Mouse (Mus musculus): Measurements from ENCODE around the gene Slc16a13. TPM values are rescaled to one million over a fixed set of nuclear protein-coding genes. Genes with fewer than 3 reads are reported as not detected.

Slc16a13 gene
- total RNA-seq, 2 experiments from 2014 or later = 2.5 to 7.0 TPM

GRCm38 (mm10) chr11:70233016-70233415 is 12.2 kb upstream of the Slc16a13 start:
- ATAC-seq (replicated peaks; ENCODE audit: poor library complexity) = no peak

DNA sequence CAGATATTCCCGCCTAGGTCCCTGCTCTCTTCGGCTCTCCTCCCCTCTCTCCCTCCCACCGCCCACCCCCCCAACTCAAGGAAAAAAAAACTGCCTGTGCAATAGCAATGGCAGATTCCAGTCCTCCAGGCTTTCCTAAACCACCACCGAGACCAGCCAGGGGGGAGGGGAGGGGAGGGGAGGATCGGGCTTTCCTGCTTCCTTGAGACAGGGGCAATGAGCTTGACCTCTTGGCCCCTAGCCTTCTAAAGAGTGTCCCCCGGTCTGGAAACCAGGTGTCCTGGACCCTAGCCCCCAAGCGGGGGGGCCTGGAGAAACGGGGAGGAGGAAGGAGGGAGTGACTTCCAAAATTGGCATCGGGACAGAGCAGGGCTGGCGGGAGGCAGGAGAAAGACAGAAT is 11.7 kb upstream of the Slc16a13 start:
- ATAC-seq (replicated peaks; ENCODE audit: poor library complexity) = no peak

GRCm38 (mm10) chr11:70230239-70230727 is 9.4 kb upstream of the Slc16a13 start:
- ATAC-seq (replicated peaks; ENCODE audit: poor library complexity) = peak; percentile 89

DNA sequence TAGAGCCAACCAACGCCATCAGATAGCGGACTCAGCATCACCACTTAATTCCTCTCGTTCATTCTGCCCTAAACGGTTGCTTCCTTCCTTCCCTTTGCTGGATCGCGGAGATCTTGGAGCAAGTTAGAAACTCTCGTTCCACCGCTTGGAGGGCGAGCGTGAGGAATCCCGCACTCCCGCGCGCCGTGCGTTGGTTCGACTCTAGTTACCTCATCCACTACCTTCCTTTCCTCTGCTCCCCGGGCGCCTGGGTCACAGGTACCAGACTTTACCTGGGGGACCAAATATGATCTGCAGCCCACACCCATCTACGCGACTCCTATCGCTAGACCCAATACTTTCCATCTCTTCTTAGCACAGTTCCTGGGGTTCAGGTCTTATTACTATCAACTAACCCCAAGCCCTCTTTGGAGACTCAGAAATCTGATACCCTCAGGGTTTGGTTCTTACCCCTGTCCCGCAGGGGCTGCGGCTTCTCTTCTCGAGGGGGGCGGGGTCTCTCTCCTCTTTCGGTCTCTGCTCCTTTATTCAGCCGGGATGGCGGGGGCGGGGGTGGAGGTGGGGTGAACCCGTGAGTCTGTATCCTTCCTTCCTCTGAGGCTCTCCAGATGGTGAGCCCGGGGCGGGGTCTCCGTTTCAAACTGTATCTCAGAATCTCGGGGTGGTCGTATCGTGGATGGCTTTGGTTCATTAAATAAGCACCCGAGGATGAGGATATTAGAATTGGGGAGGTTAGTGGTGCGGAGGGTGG is 8.6 kb upstream of the Slc16a13 start, which contains the start of gene Bcl6b:
Gene Bcl6b (minus strand): TSS at position 539 of the 751 bp plus-strand sequence.
- no peak for ATAC-seq (replicated peaks; ENCODE audit: poor library complexity)

- ATAC-seq (replicated peaks; ENCODE audit: poor library complexity) = peak; percentile 73
Measured at GRCm38 (mm10) chr11:70228828-70229227, 8.0 kb upstream of the Slc16a13 start.

DNA sequence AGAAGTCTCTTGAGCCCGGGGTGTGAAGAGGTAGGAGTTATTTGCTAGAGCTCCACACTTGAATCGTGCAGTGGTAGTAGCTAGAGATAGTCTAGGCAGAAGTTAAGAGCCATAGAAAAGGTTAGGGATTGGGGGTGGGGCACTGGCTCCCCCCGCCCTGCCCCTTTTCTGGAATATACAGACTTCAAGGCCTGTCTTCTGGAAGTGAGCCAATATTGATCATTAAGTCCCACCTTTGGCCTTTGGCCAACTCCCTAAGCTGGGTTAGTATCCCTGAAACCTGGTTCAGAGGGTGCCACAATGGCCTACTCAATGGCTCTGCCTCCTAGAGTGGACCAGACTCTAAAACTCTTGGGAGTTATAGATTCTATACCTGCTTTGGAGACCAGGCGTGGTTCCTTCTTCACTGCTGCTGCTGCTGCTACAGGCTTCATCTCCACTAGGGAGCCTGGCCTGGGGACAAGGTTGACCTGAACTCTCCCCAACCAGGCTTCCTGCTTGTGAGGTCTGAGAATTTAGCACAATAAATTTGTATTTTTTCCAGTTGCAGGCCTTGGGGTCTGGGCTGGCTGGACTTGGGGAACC is 6.9 kb upstream of the Slc16a13 start:
- no peak for ATAC-seq (replicated peaks; ENCODE audit: poor library complexity)

DNA sequence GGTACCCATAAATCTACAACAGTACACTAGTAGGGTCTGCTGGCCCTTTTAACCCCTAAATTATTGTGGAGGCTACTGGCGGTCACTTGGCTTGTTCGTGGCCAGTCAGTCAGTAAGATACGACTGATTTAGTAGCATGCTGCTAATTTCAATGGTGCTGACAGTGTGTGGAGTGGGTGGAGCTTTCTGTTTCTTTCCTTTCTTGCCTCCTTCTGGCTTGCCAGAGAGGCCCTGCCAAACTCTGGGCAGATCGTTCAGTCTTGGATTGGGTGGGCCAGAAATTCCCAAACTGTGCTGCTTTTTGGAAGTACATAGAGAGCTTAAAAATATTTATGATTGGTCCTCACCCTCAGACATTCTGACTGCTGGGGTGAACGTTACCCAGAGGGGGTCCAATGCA is 6.3 kb upstream of the Slc16a13 start:
- ATAC-seq (replicated peaks; ENCODE audit: poor library complexity) = no peak

DNA sequence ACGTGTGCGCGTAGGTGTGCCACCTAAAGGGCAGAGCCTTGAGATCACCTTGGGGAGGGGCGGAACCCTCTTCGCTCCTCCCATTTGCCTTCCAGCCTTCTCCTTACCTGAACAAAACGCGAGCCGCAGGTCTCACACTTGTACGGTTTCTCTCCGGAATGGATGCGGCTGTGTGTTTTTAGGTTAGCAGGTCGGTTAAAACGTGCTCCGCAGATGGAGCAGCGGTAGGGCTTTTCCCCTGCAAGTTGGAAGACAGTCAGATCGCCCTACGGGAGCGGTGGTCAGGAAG is 5.7 kb upstream of the Slc16a13 start:
- ATAC-seq (replicated peaks; ENCODE audit: poor library complexity) = no peak

DNA sequence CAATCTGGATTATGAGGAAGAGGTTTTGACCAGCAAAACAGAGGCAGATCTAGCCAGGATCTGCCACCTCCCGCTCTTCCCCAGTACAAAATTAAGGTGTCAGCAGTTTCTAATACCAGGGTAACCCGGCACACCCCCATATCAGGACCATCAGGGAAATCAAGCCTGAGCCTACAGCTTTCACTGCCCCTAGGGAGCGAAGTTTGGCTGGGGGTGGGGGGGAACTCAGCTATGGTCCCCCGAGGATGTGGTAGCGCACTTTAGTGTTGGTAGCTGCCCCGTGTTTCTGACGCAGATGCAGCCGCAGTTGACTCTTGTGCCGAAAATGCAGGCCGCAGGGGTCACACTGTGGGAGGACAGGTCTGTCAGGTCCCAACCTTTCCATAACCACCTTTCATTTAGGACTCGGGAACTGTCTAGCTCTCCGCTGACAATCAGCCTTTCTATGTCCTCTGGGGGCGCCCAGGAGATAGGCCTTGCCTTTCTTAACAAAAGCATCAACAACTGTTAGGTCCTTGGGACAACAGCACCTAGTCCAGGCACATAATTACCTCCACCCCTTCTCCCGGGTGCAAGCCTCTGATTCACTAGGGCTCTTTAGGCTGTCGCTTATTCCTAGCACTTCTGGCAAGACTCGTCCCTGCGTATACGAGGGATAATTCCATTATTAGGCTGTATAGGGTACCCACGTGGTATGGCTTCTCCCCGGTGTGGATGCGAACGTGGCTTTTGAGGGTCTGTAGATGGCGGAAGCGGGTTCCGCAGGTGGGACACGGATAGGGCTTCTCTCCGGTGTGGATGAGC is 5.1 kb upstream of the Slc16a13 start:
- ATAC-seq (replicated peaks; ENCODE audit: poor library complexity) = no peak

- no peak for ATAC-seq (replicated peaks; ENCODE audit: poor library complexity)
Measured at GRCm38 (mm10) chr11:70223724-70224123, 2.9 kb upstream of the Slc16a13 start.

DNA sequence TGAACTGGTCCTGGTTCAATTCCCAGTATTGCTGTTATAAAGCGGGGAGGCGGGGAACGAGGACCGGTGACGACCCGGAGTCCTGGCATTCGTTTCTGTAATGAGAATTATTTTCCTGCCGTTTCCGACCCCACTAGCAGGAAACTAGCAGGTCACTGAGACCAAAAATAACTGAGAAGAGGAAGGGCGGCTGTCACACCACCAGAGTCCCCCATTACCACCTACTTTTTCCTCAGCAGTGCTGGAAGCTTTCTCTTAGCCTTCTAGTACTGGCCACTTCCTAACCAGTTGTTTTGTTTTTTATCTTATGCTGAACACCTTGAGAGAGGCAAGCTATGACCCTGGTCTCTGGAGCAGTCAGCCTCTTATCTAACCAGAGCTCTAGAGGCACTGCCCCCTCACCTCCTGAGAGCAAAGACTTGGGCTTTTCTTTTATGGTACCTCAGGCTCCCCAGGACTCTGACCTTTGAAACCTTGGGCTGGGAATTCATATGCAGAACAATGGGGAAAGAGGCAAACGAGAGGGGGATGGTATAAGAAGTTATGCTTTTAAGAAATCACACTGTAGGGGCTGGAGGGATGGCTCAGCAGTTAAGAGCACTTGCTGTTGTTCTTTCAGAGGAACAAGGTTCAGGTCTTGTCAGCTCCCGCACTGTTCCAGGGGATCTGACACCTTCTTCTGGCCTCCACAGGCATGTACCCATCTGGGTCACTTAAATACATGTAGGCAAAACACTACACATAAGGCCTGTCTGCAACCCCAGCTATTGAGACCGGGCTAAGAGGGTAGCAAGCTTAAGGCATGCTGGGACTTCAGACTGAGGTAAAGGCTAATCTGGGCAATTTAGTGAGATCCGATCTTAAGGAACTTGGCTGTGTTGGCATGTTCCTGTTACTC is 988 bp upstream of the Slc16a13 start:
- ATAC-seq (replicated peaks; ENCODE audit: poor library complexity) = peak; percentile 68

GRCm38 (mm10) chr11:70220323-70220722 is 541 bp downstream of the Slc16a13 start:
- ATAC-seq (replicated peaks; ENCODE audit: poor library complexity) = no peak

DNA sequence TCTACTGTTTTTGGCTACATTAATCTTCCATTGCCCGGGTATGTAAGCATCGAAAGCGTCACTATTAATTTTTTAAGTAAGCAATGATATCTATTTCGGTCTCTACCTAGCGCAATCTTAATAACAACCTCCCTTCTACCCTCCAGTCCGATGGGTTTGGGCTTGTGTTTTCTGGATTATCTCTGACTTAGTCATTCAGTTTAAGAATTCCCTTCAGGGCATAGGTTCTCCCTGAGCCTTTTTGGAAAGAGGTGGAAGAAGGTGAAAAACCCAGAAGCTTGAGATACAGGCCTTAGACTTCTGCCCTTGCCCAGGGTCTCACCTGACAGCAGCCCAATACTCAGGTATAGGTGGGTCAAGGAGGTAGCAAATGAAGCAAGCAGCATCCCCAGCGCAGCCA is 991 bp downstream of the Slc16a13 start:
- no peak for ATAC-seq (replicated peaks; ENCODE audit: poor library complexity)

DNA sequence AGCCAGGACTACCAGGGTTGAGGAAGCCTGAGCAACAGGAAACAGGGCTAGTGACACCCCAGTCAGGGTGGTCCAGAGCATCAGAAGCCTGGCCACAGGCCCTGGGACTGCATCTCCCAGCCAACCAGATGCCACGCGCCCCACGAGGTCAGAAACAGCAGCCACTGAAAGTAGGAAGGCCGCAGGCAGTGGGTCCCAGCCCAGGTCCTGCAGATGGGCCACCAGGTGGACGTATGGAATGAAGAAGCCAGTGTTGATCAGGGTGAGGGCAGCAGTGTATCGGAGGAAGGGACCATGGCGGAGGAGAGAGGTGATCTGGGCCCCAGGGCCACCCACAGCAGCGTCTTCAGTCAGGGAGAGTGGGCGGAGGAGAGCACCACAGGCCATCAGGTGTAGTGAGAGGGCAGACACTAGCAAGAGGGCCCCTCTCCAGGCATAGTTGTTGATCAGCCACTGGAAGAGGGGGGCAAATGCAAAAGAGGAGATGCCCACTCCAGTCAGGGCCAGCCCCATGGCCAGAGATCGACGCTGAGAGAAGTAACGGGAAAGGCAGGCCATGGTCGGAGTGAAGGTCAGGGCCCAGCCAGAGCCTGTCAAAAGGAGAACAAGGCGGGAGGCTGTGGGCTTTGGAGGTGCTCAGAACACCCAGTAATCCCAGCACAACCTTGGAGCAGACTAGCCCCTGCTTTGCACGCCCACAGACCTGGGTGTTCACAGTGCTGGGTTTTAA is 2.0 kb downstream of the Slc16a13 start:
- no peak for ATAC-seq (replicated peaks; ENCODE audit: poor library complexity)

DNA sequence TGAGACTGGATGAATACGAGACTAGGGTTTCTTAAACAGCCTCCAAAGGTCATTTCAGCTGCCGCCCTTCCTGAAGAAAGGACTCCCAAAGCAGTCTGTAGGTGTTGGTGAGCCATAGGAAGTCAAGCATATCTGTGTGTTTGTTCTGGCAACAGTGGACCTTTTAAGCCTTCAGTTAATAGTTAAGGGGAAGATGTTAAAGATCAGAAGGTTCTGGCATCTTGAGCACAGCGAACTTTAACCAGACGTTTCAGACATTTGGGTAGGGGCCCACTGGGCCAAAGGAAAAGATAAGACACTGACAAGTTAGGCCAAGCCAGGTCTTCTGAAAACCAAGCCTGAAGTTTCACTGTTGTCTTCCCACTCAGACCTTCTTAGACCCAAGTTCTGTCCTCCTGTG is 2.8 kb downstream of the Slc16a13 start:
- no peak for ATAC-seq (replicated peaks; ENCODE audit: poor library complexity)

DNA sequence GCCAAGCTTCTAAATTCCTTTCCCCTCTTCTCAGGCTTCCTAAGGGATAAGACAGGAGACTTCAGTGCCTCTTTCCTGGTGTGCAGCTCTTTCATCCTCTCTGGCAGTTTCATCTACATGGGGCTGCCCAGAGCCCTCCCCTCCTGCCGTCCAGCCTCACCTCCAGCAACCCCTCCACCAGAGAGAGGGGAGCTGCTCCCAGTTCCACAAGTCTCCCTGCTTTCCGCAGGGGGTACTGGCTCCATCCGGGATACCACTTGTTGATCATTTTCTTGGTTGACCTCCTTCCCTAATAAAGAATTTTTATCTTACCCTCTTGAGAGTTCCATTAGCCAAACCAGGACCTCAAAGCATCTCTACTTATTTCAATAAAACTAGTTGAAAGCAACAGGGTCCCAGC is 4.8 kb downstream of the Slc16a13 start:
- no peak for ATAC-seq (replicated peaks; ENCODE audit: poor library complexity)

- ATAC-seq (replicated peaks; ENCODE audit: poor library complexity) = no peak
Measured at GRCm38 (mm10) chr11:70215301-70215700, 5.6 kb downstream of the Slc16a13 start.

- ATAC-seq (replicated peaks; ENCODE audit: poor library complexity) = 0 out of 2 replicates have a peak, but pooled peaks have one; percentile 10
Measured at GRCm38 (mm10) chr11:70214856-70215209, 6.0 kb downstream of the Slc16a13 start.

GRCm38 (mm10) chr11:70214191-70214855 is 6.5 kb downstream of the Slc16a13 start:
- ATAC-seq (replicated peaks; ENCODE audit: poor library complexity) = no peak

GRCm38 (mm10) chr11:70213736-70214135 is 7.1 kb downstream of the Slc16a13 start:
- ATAC-seq (replicated peaks; ENCODE audit: poor library complexity) = no peak
